Mouse (Mus musculus) v-Abl transformed pro-B cells (cell line): ENCODE data around the gene Abcd3.

ENCODE experiments used
- in situ Hi-C, 2 experiments: fragments of 400-800 bp; cut with MboI; formaldehyde crosslinking; loops; one replicate each; pipeline ENCODE4 v1.15.1; 2025; ENCODE audit not compliant: unreplicated experiment in 2 of 2

Gene Abcd3

GRCm38 (mm10) chr3:121715741-121716459 is 99.2 kb downstream of the Abcd3 start:
- in situ Hi-C loops = no loop called here

GRCm38 (mm10) chr3:121715336-121715735 is 99.8 kb downstream of the Abcd3 start:
- in situ Hi-C loops = no loop called here

- in situ Hi-C loops = no loop called here
These were observed 100.6 kb downstream of the Abcd3 start for GRCm38 (mm10) chr3:121714461-121714860.

- in situ Hi-C loops = no loop called here
These were observed 101.3 kb downstream of the Abcd3 start for GRCm38 (mm10) chr3:121713816-121714215.

GRCm38 (mm10) chr3:121713151-121713701 is 101.9 kb downstream of the Abcd3 start:
- in situ Hi-C loops = no loop called here

GRCm38 (mm10) chr3:121712222-121712621 is 102.9 kb downstream of the Abcd3 start:
- in situ Hi-C loops = no loop called here

- in situ Hi-C loops = no loop called here
These were observed 104.1 kb downstream of the Abcd3 start for GRCm38 (mm10) chr3:121710894-121711531.
